Mouse (Mus musculus): Measurements from ENCODE around the gene Atp8b5.

DNA sequence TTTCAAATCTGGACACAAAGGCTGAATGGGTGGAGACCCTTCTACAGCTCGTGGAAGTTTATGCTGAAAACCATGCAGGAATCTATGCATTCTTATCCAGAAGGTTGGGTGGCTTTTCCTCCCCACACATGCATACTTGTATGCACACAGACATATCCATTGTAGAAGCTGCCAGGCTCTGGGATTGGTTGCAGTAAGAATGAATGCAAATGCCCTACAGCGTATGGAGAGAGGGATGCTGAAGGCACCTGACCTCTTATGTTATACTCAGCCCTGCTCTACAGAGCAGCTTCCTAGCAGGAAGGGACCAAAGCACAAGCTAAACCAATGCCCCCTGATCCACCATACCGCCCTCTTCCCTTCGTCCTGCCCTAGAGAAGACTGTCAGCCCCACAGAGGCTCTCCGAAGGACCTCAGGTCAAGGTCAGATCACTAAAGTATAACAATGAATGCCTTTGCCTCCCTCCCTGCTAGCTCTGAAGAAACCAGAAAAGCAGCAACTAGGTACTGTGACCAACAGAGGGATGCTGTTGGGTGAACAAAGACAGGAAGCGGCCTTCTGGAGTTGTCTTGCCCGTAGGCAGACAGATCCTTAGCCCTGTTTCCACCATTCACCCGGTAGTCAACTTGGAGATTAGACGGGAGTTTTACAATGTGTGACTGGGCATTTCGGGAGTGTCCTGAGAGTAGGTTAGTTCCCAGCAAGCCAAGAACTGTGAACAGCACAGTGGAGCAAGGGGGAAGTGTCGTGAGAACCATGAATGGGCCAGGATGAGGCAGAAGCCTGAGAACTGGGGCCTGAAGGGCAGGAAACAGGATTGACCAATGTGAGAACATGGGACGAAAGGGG is 140.3 kb downstream of the Atp8b5 start:
- TF ChIP-seq CTCF (IDR thresholded peaks at IDR 0.05; ENCODE audit: extremely low read depth, insufficient read depth, low read length) (no peak), POLR2A (IDR thresholded peaks at IDR 0.05; ENCODE audit: extremely low read depth, insufficient read depth, low read length) (no peak)

Data from cortical plate, adult 2 months (tissue).